Mouse (Mus musculus) gonadal fat pad, adult 2 months (tissue): ENCODE measurements around the gene Vmn1r172. TPM values are rescaled to one million over a fixed set of nuclear protein-coding genes. Genes with fewer than 3 reads are reported as not detected.
"Not testable (repeated sequence)": the region's sequence is repeated elsewhere in the genome, so short reads cannot be mapped to it uniquely, and the experiment has no call there.

Experiments
- DNase-seq: peaks from one replicate; pipeline ENCODE4 v3.0.0-alpha.2; 2012; ENCODE audit warnings: low read depth
- polyA plus RNA-seq: library from polyadenylated mRNA; depleted of rRNA; stranded (reverse); fragments of >200 nt; gene quantifications from 2 replicates; pipeline ENCODE4 v1.2.3, GENCODE M21; 2012; rRNA removed

Gene Vmn1r172
- polyA plus RNA-seq = not detected in 2 replicates

GRCm38 (mm10) chr7:23658016-23658415 is at the start of gene Vmn1r172:
Gene Vmn1r172 (plus strand): TSS chr7:23658316.
- DNase-seq = no peak

- no peak for DNase-seq
These were observed 27.7 kb upstream of the Vmn1r172 start, which contains the start of gene Vmn1r171 for GRCm38 (mm10) chr7:23630422-23630821. Gene Vmn1r171 (plus strand): TSS chr7:23630722.

GRCm38 (mm10) chr7:23700403-23700802 is 42.3 kb downstream of the Vmn1r172 start, which contains the start of gene Vmn1r173:
Gene Vmn1r173 (plus strand): TSS chr7:23700703.
- DNase-seq = not testable (repeated sequence)

Other genes with a start within 250 kb of the Vmn1r172 start
- not detected in 2 replicates for gene Vmn1r167, start 151.1 kb upstream of the Vmn1r172 start, polyA plus RNA-seq
- not detected in 2 replicates for gene Vmn1r168, start 118.6 kb upstream of the Vmn1r172 start, polyA plus RNA-seq
- gene Vmn1r169, start 82.8 kb upstream of the Vmn1r172 start, polyA plus RNA-seq = not detected in 2 replicates
- not detected in 2 replicates for gene Vmn1r170, start 52.1 kb upstream of the Vmn1r172 start, polyA plus RNA-seq
- gene Vmn1r171, start 27.6 kb upstream of the Vmn1r172 start, polyA plus RNA-seq = not detected in 2 replicates
- gene Vmn1r173, start 42.4 kb downstream of the Vmn1r172 start, polyA plus RNA-seq = not detected in 2 replicates
- gene Vmn1r174, start 94.0 kb downstream of the Vmn1r172 start, polyA plus RNA-seq = not detected in 2 replicates
- gene Vmn1r175, start 152.3 kb downstream of the Vmn1r172 start, polyA plus RNA-seq = not detected in 2 replicates
- gene Vmn1r176, start 179.1 kb downstream of the Vmn1r172 start, polyA plus RNA-seq = not detected in 2 replicates
- not detected in 2 replicates for gene Vmn1r177, start 208.1 kb downstream of the Vmn1r172 start, polyA plus RNA-seq
- gene Vmn1r178, start 233.7 kb downstream of the Vmn1r172 start, polyA plus RNA-seq = not detected in 2 replicates